Mouse (Mus musculus) ES-Bruce4 (cell line): ENCODE results near the gene Atxn1.

Experiments
- CTCF ChIP-seq: IDR thresholded peaks from one replicate; pipeline ENCODE4 v1.8.1; 2011; ENCODE audit warnings: low read depth, low read length
- POLR2A ChIP-seq: IDR thresholded peaks from one replicate; pipeline ENCODE4 v1.8.1; 2011; ENCODE audit warnings: low read length; ENCODE audit not compliant: insufficient read depth

GRCm38 (mm10) chr13:45809777-45810410 is 154.9 kb downstream of the Atxn1 start:
- TF ChIP-seq POLR2A (no peak), CTCF (no peak)
